17 mouse cellular contexts compared by ENCODE assay signal in genomic region chr10:107954444-107954843, GRCm38 (mm10). TPM values are rescaled to one million over a fixed set of nuclear protein-coding genes. Genes with fewer than 3 reads are reported as not detected.
DNase-seq lines count a peak whose midpoint lies in the region; ATAC-seq and TF ChIP-seq lines count a peak whose summit lies in the region.
"Had no signal": no experiment of that assay in that cellular context is flagged by ENCODE, and none has a peak within 500 bp of the region (broad histone marks: within the 10 kb centered on the region; RNA-seq: fewer than 3 reads in every experiment).

No protein-coding gene starts in this region.

- H3K4me3 ChIP-seq in heart, embryonic 11.5 days (ENCODE audit: low read depth, low read length), result no peak overlapping the region
- no peak overlapping the region for H3K4me3 ChIP-seq in liver, adult 2 months (ENCODE audit: insufficient read depth, low read depth, low read length)
- H3K4me3 ChIP-seq in liver, postnatal 0 days (ENCODE audit: low read depth, low read length), result no peak overlapping the region
- H3K4me3 ChIP-seq: embryonic facial prominence, embryonic 10.5 days; erythroblast, embryonic 14.5 days; forebrain, embryonic 15.5 days; neural tube, embryonic 12.5 days had no signal

- TF ChIP-seq CTCF in liver, adult 2 months (IDR thresholded peaks at IDR 0.05; ENCODE audit: low read depth, low read length), result no peak
- TF ChIP-seq CTCF in liver, postnatal 0 days (IDR thresholded peaks at IDR 0.05; ENCODE audit: low read depth), result no peak
- TF ChIP-seq CTCF in brain, embryonic 14.5 days (IDR thresholded peaks at IDR 0.05; ENCODE audit: borderline replicate concordance, extremely low read depth, insufficient read depth, insufficient read length), result no peak

- no peak for TF ChIP-seq POLR2A in liver, adult 2 months (IDR thresholded peaks at IDR 0.05; ENCODE audit: extremely low read depth, insufficient read depth, low read length)
- no peak for TF ChIP-seq POLR2A in brain, embryonic 14.5 days (IDR thresholded peaks at IDR 0.05; ENCODE audit: borderline replicate concordance, extremely low read depth, insufficient read depth, insufficient read length, poor library complexity, severe bottlenecking)

- H3K36me3 ChIP-seq in heart, embryonic 11.5 days (ENCODE audit: control insufficient read depth, insufficient read depth, low read length), result no peaks in the 10 kb centered on the region
- no peaks in the 10 kb centered on the region for H3K36me3 ChIP-seq in liver, adult 2 months (ENCODE audit: control insufficient read depth, insufficient read depth, low read length)
- no peaks in the 10 kb centered on the region for H3K36me3 ChIP-seq in liver, postnatal 0 days (replicated peaks; ENCODE audit: insufficient read depth, low read length)
- H3K36me3 ChIP-seq: embryonic facial prominence, embryonic 10.5 days; forebrain, embryonic 15.5 days; neural tube, embryonic 12.5 days had no signal

- no peak overlapping the region for H3K4me2 ChIP-seq in heart, embryonic 11.5 days
- H3K4me2 ChIP-seq in liver, postnatal 0 days (ENCODE audit: low read depth, low read length), result no peak overlapping the region
- H3K4me2 ChIP-seq: forebrain, embryonic 15.5 days; neural tube, embryonic 12.5 days had no signal

- DNase-seq in heart, adult 18-20 months, result peak; percentile 39 to 58
- DNase-seq in liver, adult 2 months (ENCODE audit: extremely low read depth, low read depth, low spot score), result peak; percentile 6
- DNase-seq in liver, postnatal 0 days, result no peak
- DNase-seq in brain, embryonic 14.5 days (ENCODE audit: low read depth), result peak; percentile 17
- peak; percentile 45 to 58 for DNase-seq in kidney, postnatal 4 days
- no peak for DNase-seq in urinary bladder, postnatal 4 days (ENCODE audit: low spot score in 2 of 2)
- DNase-seq: cerebellum, postnatal 36 days; right cerebral cortex, postnatal 14 days; thymus, adult 2 months had no signal

- WGBS in heart, embryonic 11.5 days (ENCODE audit: insufficient replicate concordance), result 75% methylated on average over 6 of the region's 6 CpGs
- WGBS in liver, adult 2 months, result 73% methylated on average over 6 of the region's 6 CpGs
- 82% methylated on average over 6 of the region's 6 CpGs for WGBS in liver, postnatal 0 days (ENCODE audit: insufficient replicate concordance)

- no peak overlapping the region for H3K27ac ChIP-seq in heart, embryonic 11.5 days (ENCODE audit: low read depth, low read length)
- no peak overlapping the region for H3K27ac ChIP-seq in liver, adult 2 months (replicated peaks; ENCODE audit: insufficient read depth, low read depth, low read length)
- H3K27ac ChIP-seq in liver, postnatal 0 days (ENCODE audit: low read depth), result no peak overlapping the region
- H3K27ac ChIP-seq: embryonic facial prominence, embryonic 10.5 days; forebrain, embryonic 15.5 days; liver, embryonic 14.5 days; neural tube, embryonic 12.5 days had no signal

- no peaks in the 10 kb centered on the region for H3K4me1 ChIP-seq in heart, embryonic 11.5 days (ENCODE audit: control insufficient read depth, insufficient read depth, low read length)
- no peaks in the 10 kb centered on the region for H3K4me1 ChIP-seq in liver, adult 2 months (ENCODE audit: control insufficient read depth, insufficient read depth, low read length)
- H3K4me1 ChIP-seq in liver, postnatal 0 days (ENCODE audit: insufficient read depth), result no peaks in the 10 kb centered on the region
- H3K4me1 ChIP-seq: embryonic facial prominence, embryonic 10.5 days; forebrain, embryonic 15.5 days; neural tube, embryonic 12.5 days had no signal

- no peaks in the 10 kb centered on the region for H3K79me2 ChIP-seq in liver, adult 2 months (ENCODE audit: control insufficient read depth, insufficient read depth, low read length)

- H3K9ac ChIP-seq in heart, embryonic 11.5 days (ENCODE audit: low read depth, low read length), result no peak overlapping the region
- H3K9ac ChIP-seq in liver, adult 2 months (ENCODE audit: low read depth, low read length), result no peak overlapping the region
- no peak overlapping the region for H3K9ac ChIP-seq in liver, postnatal 0 days (replicated peaks)
- H3K9ac ChIP-seq: forebrain, embryonic 15.5 days; liver, embryonic 14.5 days; neural tube, embryonic 12.5 days had no signal

- no peaks in the 10 kb centered on the region for H3K9me3 ChIP-seq in heart, embryonic 11.5 days (replicated peaks; ENCODE audit: control insufficient read depth, low read length)
- H3K9me3 ChIP-seq in liver, postnatal 0 days (ENCODE audit: low read length), result no peaks in the 10 kb centered on the region
- H3K9me3 ChIP-seq: embryonic facial prominence, embryonic 10.5 days; forebrain, embryonic 15.5 days; neural tube, embryonic 12.5 days had no signal

- TF ChIP-seq EP300 in liver, postnatal 0 days (IDR thresholded peaks at IDR 0.05; ENCODE audit: low read depth), result no peak

- ATAC-seq in heart, embryonic 11.5 days (replicated peaks; ENCODE audit: insufficient number of reproducible peaks, low FRiP score, low TSS enrichment), result no peak
- no peak for ATAC-seq in liver, postnatal 0 days
- ATAC-seq: forebrain, embryonic 15.5 days had no signal

- H3K27me3 ChIP-seq in heart, embryonic 11.5 days (ENCODE audit: control insufficient read depth, insufficient read depth, low read length), result no peaks in the 10 kb centered on the region
- no peaks in the 10 kb centered on the region for H3K27me3 ChIP-seq in liver, adult 2 months (ENCODE audit: control insufficient read depth, insufficient read depth, low read length)
- no peaks in the 10 kb centered on the region for H3K27me3 ChIP-seq in liver, postnatal 0 days (ENCODE audit: insufficient read depth, low read length)
- H3K27me3 ChIP-seq: forebrain, embryonic 15.5 days; neural tube, embryonic 12.5 days had no signal

RNA-seq across cellular contexts. Expression of gene Otogl, which starts 42.5 kb away (rescaled TPM):
- under 1 TPM; 0.05 TPM for total RNA-seq in heart, adult 18-20 months (2021)
- polyA plus RNA-seq in heart, embryonic 11.5 days (2014; fragmentation: Nextera tagmentation; extraction: Ambion mirVana), result 0.13 and 0.27 TPM in 2 replicates
- total RNA-seq in liver, adult 2 months (2014; rRNA removed), result not detected in 2 replicates
- not detected in 2 replicates for polyA plus RNA-seq in liver, adult 2 months (2012; rRNA removed)
- not detected in 2 replicates for polyA plus RNA-seq in liver, postnatal 0 days (2015; fragmentation: Nextera tagmentation; extraction: Ambion mirVana)
- polyA plus RNA-seq in brain, embryonic 14.5 days (2012; rRNA removed), result 0.03 and 0.07 TPM in 2 replicates
- total RNA-seq: gastrocnemius, postnatal 36 days; megakaryocyte-erythroid progenitor cell, adult 5-6 weeks had no signal
- polyA plus RNA-seq: erythroblast, embryonic 14.5 days had no signal

Comparison
In these comparisons a context has a peak if more than half of its experiments do, and no peak if none do; other contexts are left out.
1. DNase-seq: peak in heart, adult 18-20 months (2 of 2), liver, adult 2 months (single experiment), brain, embryonic 14.5 days (single experiment) and kidney, postnatal 4 days (2 of 2); none in liver, postnatal 0 days (single experiment) and urinary bladder, postnatal 4 days (0 of 2).